Mouse (Mus musculus): ENCODE measurements around the gene Git1. TPM values are rescaled to one million over a fixed set of nuclear protein-coding genes. Genes with fewer than 3 reads are reported as not detected.

Git1 gene
- polyA plus RNA-seq (2012; rRNA removed): 53.2 and 58.5 TPM in 2 replicates

DNA sequence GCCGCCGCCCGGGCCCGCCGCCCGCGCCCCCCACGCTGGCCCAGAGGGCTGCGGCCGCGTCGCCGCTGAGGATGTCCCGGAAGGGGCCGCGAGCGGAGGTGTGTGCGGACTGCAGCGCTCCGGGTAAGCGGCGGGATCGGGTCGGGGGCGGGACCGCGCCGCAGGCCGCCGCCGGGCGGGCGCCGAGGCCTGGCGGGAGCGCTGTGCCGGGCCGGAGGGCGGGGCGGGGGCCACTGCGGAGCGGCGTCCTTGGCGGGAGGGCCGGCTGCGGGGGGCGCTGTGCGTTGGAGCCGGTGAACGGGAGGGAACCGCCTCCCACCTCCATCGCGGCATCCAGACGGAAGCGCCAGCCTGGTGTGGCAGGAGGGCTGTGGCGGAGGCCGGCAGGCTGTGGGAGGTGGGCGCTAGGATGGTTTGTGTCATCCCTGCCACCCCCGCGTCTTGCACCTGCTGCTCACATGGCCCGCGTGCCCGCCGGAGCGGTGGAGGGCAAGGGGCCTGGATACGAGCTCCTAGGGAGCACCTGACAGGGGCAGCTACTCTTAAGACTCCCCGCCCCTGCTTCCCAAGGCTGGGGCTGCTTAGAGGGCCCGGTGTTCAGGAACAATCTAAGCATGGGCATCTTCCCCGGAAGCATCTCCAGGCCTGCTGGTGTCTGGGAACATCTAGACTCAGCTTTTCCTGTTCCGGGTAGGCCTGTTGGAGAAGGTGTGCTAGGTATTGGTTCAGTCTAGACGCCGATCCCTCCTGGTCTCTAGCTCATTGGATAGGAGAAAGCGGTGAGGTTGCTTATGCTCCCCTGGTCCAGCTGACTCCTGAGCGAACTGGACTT lies at the start of gene Git1:
Gene Git1, plus strand, starts transcription at position 51 of the 832 bp plus-strand sequence.
- WGBS: 1% methylated on average over 70 of the region's 74 CpGs
- no peaks in the 10 kb centered on the region for H3K27me3 ChIP-seq (replicated peaks; ENCODE audit: control insufficient read depth, insufficient read depth, low read length)
- no peaks in the 10 kb centered on the region for H3K36me3 ChIP-seq (ENCODE audit: control insufficient read depth, insufficient read depth, low read length)
- TF ChIP-seq POLR2A (IDR thresholded peaks at IDR 0.05; ENCODE audit: low read depth, low read length) (no peak), CTCF (conservative IDR thresholded peaks at IDR 0.05; ENCODE audit: insufficient read depth, insufficient read length, low read depth, low read length) (no peak)
- peak within 1 kb of the TSS; percentile 92 for H3K4me3 ChIP-seq (ENCODE audit: insufficient read depth, low read depth, low read length)
- peak; percentile 59 for DNase-seq
- H3K4me1 ChIP-seq (ENCODE audit: control insufficient read depth, insufficient read depth, low read length): peaks cover 36% of the 10 kb centered on the region
- H3K27ac ChIP-seq (ENCODE audit: insufficient read depth, low read depth, low read length): peak within 1 kb of the TSS; percentile 97

DNA sequence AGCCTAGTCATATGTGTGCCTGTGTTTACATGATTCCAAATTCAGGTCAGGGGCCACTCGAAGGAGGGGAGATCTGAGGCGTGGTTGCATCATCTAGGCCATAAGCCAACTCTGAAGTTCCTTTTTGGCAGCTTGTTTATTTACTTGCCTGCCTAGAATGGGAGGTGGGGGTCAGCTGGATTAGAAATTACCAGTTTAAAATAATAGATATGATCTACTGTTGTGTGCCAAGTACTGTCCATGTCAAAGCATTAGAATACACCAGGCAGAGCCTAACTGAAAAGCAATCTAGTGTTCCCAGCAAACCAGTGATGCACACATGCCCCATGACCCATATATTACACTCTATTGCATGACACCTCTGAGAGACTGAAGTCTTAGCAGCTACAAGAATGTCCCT lies 48.4 kb upstream of the Git1 start:
- peaks cover 7% of the 10 kb centered on the region for H3K4me1 ChIP-seq (ENCODE audit: control insufficient read depth, insufficient read depth, low read length)
- no peak for TF ChIP-seq CTCF (conservative IDR thresholded peaks at IDR 0.05; ENCODE audit: insufficient read depth, insufficient read length, low read depth, low read length)
- TF ChIP-seq POLR2A (IDR thresholded peaks at IDR 0.05; ENCODE audit: low read depth, low read length): no peak

GRCm38 (mm10) chr11:77446628-77447041 lies 46.7 kb upstream of the Git1 start:
- DNase-seq: peak; percentile 80
- H3K27ac ChIP-seq (ENCODE audit: insufficient read depth, low read depth, low read length): no peak overlapping the region
- peak; percentile 52 for TF ChIP-seq CTCF (conservative IDR thresholded peaks at IDR 0.05; ENCODE audit: insufficient read depth, insufficient read length, low read depth, low read length)
- no peak for TF ChIP-seq POLR2A (IDR thresholded peaks at IDR 0.05; ENCODE audit: low read depth, low read length)
- no peak overlapping the region for H3K4me3 ChIP-seq (ENCODE audit: insufficient read depth, low read depth, low read length)
- H3K27me3 ChIP-seq (replicated peaks; ENCODE audit: control insufficient read depth, insufficient read depth, low read length): no peaks in the 10 kb centered on the region
- H3K36me3 ChIP-seq (ENCODE audit: control insufficient read depth, insufficient read depth, low read length): peaks cover 3% of the 10 kb centered on the region; the same call in 1 of the 2 replicates
- H3K4me1 ChIP-seq (ENCODE audit: control insufficient read depth, insufficient read depth, low read length): peaks cover 7% of the 10 kb centered on the region
- WGBS: 30% methylated on average over 6 of the region's 6 CpGs

More for the DNA sequence above, 48.4 kb upstream of the Git1 start:
- Histone ChIP-seq H3K36me3 (ENCODE audit: control insufficient read depth, insufficient read depth, low read length) (peaks cover 3% of the 10 kb centered on the region; the same call in 1 of the 2 replicates), H3K27ac (ENCODE audit: insufficient read depth, low read depth, low read length) (no peak overlapping the region), H3K27me3 (replicated peaks; ENCODE audit: control insufficient read depth, insufficient read depth, low read length) (no peaks in the 10 kb centered on the region), H3K4me3 (ENCODE audit: insufficient read depth, low read depth, low read length) (no peak overlapping the region)
- DNase-seq: peak; percentile 78
- WGBS: 24% methylated on average over 2 of the region's 2 CpGs

- peaks cover 7% of the 10 kb centered on the region; the same call in 1 of the 2 replicates for H3K4me1 ChIP-seq (ENCODE audit: control insufficient read depth, insufficient read depth, low read length)
- peaks cover 3% of the 10 kb centered on the region; the same call in 1 of the 2 replicates for H3K36me3 ChIP-seq (ENCODE audit: control insufficient read depth, insufficient read depth, low read length)
- H3K27ac ChIP-seq (ENCODE audit: insufficient read depth, low read depth, low read length): peak overlapping the region; percentile 33; the same call in 1 of the 2 replicates
- H3K27me3 ChIP-seq (replicated peaks; ENCODE audit: control insufficient read depth, insufficient read depth, low read length): no peaks in the 10 kb centered on the region
- WGBS: 73% methylated on average over 7 of the region's 7 CpGs
- DNase-seq: peak; percentile 17
- no peak overlapping the region for H3K4me3 ChIP-seq (ENCODE audit: insufficient read depth, low read depth, low read length)
- TF ChIP-seq POLR2A (IDR thresholded peaks at IDR 0.05; ENCODE audit: low read depth, low read length): no peak
- TF ChIP-seq CTCF (conservative IDR thresholded peaks at IDR 0.05; ENCODE audit: insufficient read depth, insufficient read length, low read depth, low read length): no peak
These were observed 44.1 kb upstream of the Git1 start for GRCm38 (mm10) chr11:77449224-77449623.

- no peak for DNase-seq
- 92% methylated on average over 2 of the region's 2 CpGs for WGBS
- no peaks in the 10 kb centered on the region for H3K27me3 ChIP-seq (replicated peaks; ENCODE audit: control insufficient read depth, insufficient read depth, low read length)
- peaks cover 3% of the 10 kb centered on the region; the same call in 1 of the 2 replicates for H3K36me3 ChIP-seq (ENCODE audit: control insufficient read depth, insufficient read depth, low read length)
- TF ChIP-seq POLR2A (IDR thresholded peaks at IDR 0.05; ENCODE audit: low read depth, low read length): no peak
- TF ChIP-seq CTCF (conservative IDR thresholded peaks at IDR 0.05; ENCODE audit: insufficient read depth, insufficient read length, low read depth, low read length): no peak
- no peak overlapping the region for H3K4me3 ChIP-seq (ENCODE audit: insufficient read depth, low read depth, low read length)
- H3K4me1 ChIP-seq (ENCODE audit: control insufficient read depth, insufficient read depth, low read length): peaks cover 1% of the 10 kb centered on the region; the same call in 1 of the 2 replicates
- H3K27ac ChIP-seq (ENCODE audit: insufficient read depth, low read depth, low read length): no peak overlapping the region
These were observed 41.7 kb upstream of the Git1 start for GRCm38 (mm10) chr11:77451670-77452069.

- WGBS: 97% methylated on average over 2 of the region's 2 CpGs
- TF ChIP-seq POLR2A (IDR thresholded peaks at IDR 0.05; ENCODE audit: low read depth, low read length): no peak
- TF ChIP-seq CTCF (conservative IDR thresholded peaks at IDR 0.05; ENCODE audit: insufficient read depth, insufficient read length, low read depth, low read length): no peak
- peaks cover 3% of the 10 kb centered on the region; the same call in 1 of the 2 replicates for H3K36me3 ChIP-seq (ENCODE audit: control insufficient read depth, insufficient read depth, low read length)
- H3K4me3 ChIP-seq (ENCODE audit: insufficient read depth, low read depth, low read length): no peak overlapping the region
- H3K27me3 ChIP-seq (replicated peaks; ENCODE audit: control insufficient read depth, insufficient read depth, low read length): no peaks in the 10 kb centered on the region
- H3K27ac ChIP-seq (ENCODE audit: insufficient read depth, low read depth, low read length): no peak overlapping the region
- no peak for DNase-seq
- no peaks in the 10 kb centered on the region; the same call in 1 of the 2 replicates for H3K4me1 ChIP-seq (ENCODE audit: control insufficient read depth, insufficient read depth, low read length)
These were observed 40.0 kb upstream of the Git1 start for GRCm38 (mm10) chr11:77453388-77453787.
